Mouse (Mus musculus): ENCODE data around the gene Pnkd.

DNA sequence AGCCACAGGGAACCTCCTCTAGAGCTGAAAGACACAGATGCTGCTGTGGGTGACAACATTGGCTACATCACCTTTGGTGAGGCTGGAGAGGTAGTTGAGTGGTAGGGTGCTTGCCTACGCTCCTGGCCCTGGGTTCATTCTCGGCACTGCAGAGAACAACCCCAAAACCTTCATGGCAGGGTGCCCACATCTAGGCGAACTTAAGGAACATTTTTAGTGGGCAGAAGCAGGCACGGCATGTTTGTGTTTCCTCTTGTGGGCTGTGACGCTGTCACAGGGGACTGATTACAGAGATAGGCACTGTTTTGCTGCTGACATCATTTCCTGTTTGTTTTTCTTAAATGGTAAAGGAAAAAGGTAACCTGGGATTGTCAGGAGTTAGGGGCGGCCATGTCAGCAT lies 22.2 kb upstream of the Pnkd start:
- no peak for TF ChIP-seq EP300 (IDR thresholded peaks at IDR 0.05; ENCODE audit: low read depth)
- no peak for TF ChIP-seq CTCF (IDR thresholded peaks at IDR 0.05; ENCODE audit: low read depth)
